Comparison of ENCODE assay signal across 25 mouse cellular contexts in genomic region chr3:75743664-75744437, GRCm38 (mm10). TPM values are rescaled to one million over a fixed set of nuclear protein-coding genes. Genes with fewer than 3 reads are reported as not detected.
DNase-seq lines count a peak whose midpoint lies in the region; ATAC-seq lines count a peak whose summit lies in the region.
"Had no signal": no experiment of that assay in that cellular context is flagged by ENCODE, and none has a peak within 500 bp of the region (broad histone marks: within the 10 kb centered on the region; RNA-seq: fewer than 3 reads in every experiment).

No protein-coding gene starts in this region.

- intact Hi-C loops in heart, postnatal 10 days (cut with DNase I), result no loop called here

- ATAC-seq in common myeloid progenitor, adult 5-6 weeks (replicated peaks; ENCODE audit: low read depth, poor library complexity, severe bottlenecking), result peak; percentile 90
- peak; percentile 82 for ATAC-seq in monocyte, adult 5-6 weeks (replicated peaks; ENCODE audit: insufficient number of reproducible peaks, low FRiP score, low TSS enrichment, poor library complexity, severe bottlenecking)
- ATAC-seq: intestine, postnatal 0 days had no signal

- DNase-seq in heart, adult 8-10 months (ENCODE audit: low spot score), result peak; percentile 10
- DNase-seq in heart, postnatal 10 days, result no peak
- peak; percentile 85 for DNase-seq in A20 (ENCODE audit: low read depth, low spot score)
- no peak for DNase-seq in right cerebral cortex, postnatal 36 days (ENCODE audit: low spot score in 2 of 2)
- DNase-seq in gastrocnemius, postnatal 25 days, result no peak
- DNase-seq in embryo, embryonic 10.5 days (ENCODE audit: low spot score), result no peak
- DNase-seq: adrenal gland, postnatal 36 days; cerebellum, adult 8-10 months; gastrocnemius, postnatal 10 days; heart, adult 11 months; heart, postnatal 4 days; kidney, adult 9 months; kidney, postnatal 10 days; layer of hippocampus, postnatal 36 days; lung, embryonic 14.5 days; lung, postnatal 14 days; retina, postnatal 1 day; right cerebral cortex, postnatal 14 days; thymus, adult 2 months; thymus, postnatal 36 days had no signal

RNA-seq across cellular contexts. Expression of gene Gm29133, which starts 4.1 kb away (rescaled TPM):
- not detected for total RNA-seq in heart, adult 8-10 months (2022)
- total RNA-seq in heart, postnatal 10 days (2021), result not detected
- total RNA-seq in common myeloid progenitor, adult 5-6 weeks (2017), result not detected in 2 replicates
- total RNA-seq in monocyte, adult 5-6 weeks (2017), result not detected in 3 replicates
- not detected for total RNA-seq in gastrocnemius, postnatal 25 days (2021)
- total RNA-seq: adrenal gland, adult 18-20 months; adrenal gland, postnatal 36 days; gastrocnemius, postnatal 10 days; heart, postnatal 4 days; layer of hippocampus, postnatal 36 days; midbrain, postnatal 0 days had no signal

Comparison
In these comparisons a context has a peak if more than half of its experiments do, and no peak if none do; other contexts are left out.
1. DNase-seq: peak in heart, adult 8-10 months (single experiment) and A20 (single experiment); none in heart, postnatal 10 days (0 of 2), right cerebral cortex, postnatal 36 days (0 of 2), gastrocnemius, postnatal 25 days (single experiment) and embryo, embryonic 10.5 days (single experiment).